Mouse (Mus musculus) heart, postnatal 36 days (tissue): Measurements from ENCODE around the gene Rrh. TPM values are rescaled to one million over a fixed set of nuclear protein-coding genes. Genes with fewer than 3 reads are reported as not detected.

Experiments used
- DNase-seq, 2 experiments: peaks; one replicate each; pipeline ENCODE4 v3.0.0; 2021 to 2022
- intact Hi-C: fragments of 180-260 bp; cut with DNase I; formaldehyde crosslinking; loops from one replicate; pipeline ENCODE4 v1.15.1; 2025
- total RNA-seq, 2 experiments: library from RNA; stranded (reverse); gene quantifications; 2 replicates each; pipeline ENCODE4 v1.2.3; 2021

Gene Rrh
- total RNA-seq = not detected

- no peak for DNase-seq
- intact Hi-C loops = loop anchor here (2.0 kb wide), 1 partner anchor 257 kb away; no protein-coding TSS in a partner anchor
Observed at GRCm38 (mm10) chr3:129822206-129822775, at the start of gene Rrh. Rrh (minus strand) TSS chr3:129822587.

- peak; percentile 27 to 48 for DNase-seq
- intact Hi-C loops = loop anchor here (2.0 kb wide), 1 partner anchor 215 kb away; no protein-coding TSS in a partner anchor
Observed at GRCm38 (mm10) chr3:129863698-129864097, 41.3 kb upstream of the Rrh start.

GRCm38 (mm10) chr3:129862592-129862991, 40.2 kb upstream of the Rrh start:
- intact Hi-C loops = loop anchor here (2.0 kb wide), 1 partner anchor 216 kb away; no protein-coding TSS in a partner anchor
- DNase-seq = no peak

GRCm38 (mm10) chr3:129846846-129847245, 24.5 kb upstream of the Rrh start:
- intact Hi-C loops = no loop called here
- no peak for DNase-seq

GRCm38 (mm10) chr3:129845868-129846267, 23.5 kb upstream of the Rrh start:
- no peak for DNase-seq
- intact Hi-C loops = no loop called here

GRCm38 (mm10) chr3:129838017-129838416, 15.6 kb upstream of the Rrh start:
- intact Hi-C loops = no loop called here
- DNase-seq = no peak

GRCm38 (mm10) chr3:129836965-129837364, 14.6 kb upstream of the Rrh start:
- intact Hi-C loops = no loop called here
- no peak for DNase-seq

GRCm38 (mm10) chr3:129836051-129836697, 13.8 kb upstream of the Rrh start:
- no peak for DNase-seq
- intact Hi-C loops = no loop called here

GRCm38 (mm10) chr3:129835388-129835934, 13.1 kb upstream of the Rrh start, which contains the start of gene Cfi:
Cfi (plus strand) TSS chr3:129835884.
- intact Hi-C loops = no loop called here
- no peak for DNase-seq

GRCm38 (mm10) chr3:129831035-129831568, 8.7 kb upstream of the Rrh start, which contains the start of gene Gar1:
Gar1 (minus strand) TSS chr3:129831396.
- peak; percentile 95 for DNase-seq
- intact Hi-C loops = loop anchor here (2.0 to 5.0 kb wide), 5 partner anchors 106 to 1994 kb away; partner anchors contain the start of genes Ap1ar, Ostc, Rpl34 and Sec24b

- intact Hi-C loops = loop anchor here (2.0 to 5.0 kb wide), 5 partner anchors 106 to 1993 kb away; partner anchors contain the start of genes Ap1ar, Ostc, Rpl34 and Sec24b
- no peak for DNase-seq
Observed at GRCm38 (mm10) chr3:129830626-129831025, 8.2 kb upstream of the Rrh start.

- no peak for DNase-seq
- intact Hi-C loops = loop anchor here (2.0 to 5.0 kb wide), 2 partner anchors 51 to 290 kb away; partner anchors contain the start of gene Pla2g12a
Observed at GRCm38 (mm10) chr3:129827691-129828090, 5.3 kb upstream of the Rrh start.

GRCm38 (mm10) chr3:129826691-129827090, 4.3 kb upstream of the Rrh start:
- DNase-seq = no peak
- intact Hi-C loops = loop anchor here (5.0 kb wide), 1 partner anchor 289 kb away; no protein-coding TSS in a partner anchor

- no peak for DNase-seq
- intact Hi-C loops = loop anchor here (5.0 kb wide), 1 partner anchor 288 kb away; no protein-coding TSS in a partner anchor
Observed at GRCm38 (mm10) chr3:129824891-129825290, 2.5 kb upstream of the Rrh start.

- DNase-seq = no peak
Observed at GRCm38 (mm10) chr3:129824146-129824545, 1.8 kb upstream of the Rrh start.

GRCm38 (mm10) chr3:129823293-129823692, 906 bp upstream of the Rrh start:
- intact Hi-C loops = loop anchor here (2.0 kb wide), 1 partner anchor 256 kb away; no protein-coding TSS in a partner anchor
- no peak for DNase-seq

More at GRCm38 (mm10) chr3:129824146-129824545, 1.8 kb upstream of the Rrh start:
- intact Hi-C loops = no loop called here

- intact Hi-C loops = loop anchor here (2.0 kb wide), 1 partner anchor 257 kb away; no protein-coding TSS in a partner anchor
- no peak for DNase-seq
Observed at GRCm38 (mm10) chr3:129821736-129822135, 651 bp downstream of the Rrh start.

GRCm38 (mm10) chr3:129820847-129821246, 1.5 kb downstream of the Rrh start:
- no peak for DNase-seq

GRCm38 (mm10) chr3:129803765-129804164, 18.6 kb downstream of the Rrh start, which contains the start of gene Lrit3:
Lrit3 (minus strand) TSS chr3:129804030.
- intact Hi-C loops = no loop called here
- no peak for DNase-seq

More at GRCm38 (mm10) chr3:129820847-129821246, 1.5 kb downstream of the Rrh start:
- intact Hi-C loops = no loop called here

- DNase-seq = no peak
- intact Hi-C loops = no loop called here
Observed at GRCm38 (mm10) chr3:129799011-129799410, 23.4 kb downstream of the Rrh start.

- no peak for DNase-seq
- intact Hi-C loops = no loop called here
Observed at GRCm38 (mm10) chr3:129798551-129798950, 23.8 kb downstream of the Rrh start.
